Mouse (Mus musculus): ENCODE results near the gene Cyp4a14. TPM values are rescaled to one million over a fixed set of nuclear protein-coding genes. Genes with fewer than 3 reads are reported as not detected.
A peak's percentile ranks its signal among the peaks of the same experiment; 100 is the strongest.
"Not testable (repeated sequence)": the region's sequence is repeated elsewhere in the genome, so short reads cannot be mapped to it uniquely, and the experiment has no call there.

Cyp4a14 gene
- not detected in 2 replicates for polyA plus RNA-seq (2014; fragmentation: Nextera tagmentation; extraction: Ambion mirVana)

DNA sequence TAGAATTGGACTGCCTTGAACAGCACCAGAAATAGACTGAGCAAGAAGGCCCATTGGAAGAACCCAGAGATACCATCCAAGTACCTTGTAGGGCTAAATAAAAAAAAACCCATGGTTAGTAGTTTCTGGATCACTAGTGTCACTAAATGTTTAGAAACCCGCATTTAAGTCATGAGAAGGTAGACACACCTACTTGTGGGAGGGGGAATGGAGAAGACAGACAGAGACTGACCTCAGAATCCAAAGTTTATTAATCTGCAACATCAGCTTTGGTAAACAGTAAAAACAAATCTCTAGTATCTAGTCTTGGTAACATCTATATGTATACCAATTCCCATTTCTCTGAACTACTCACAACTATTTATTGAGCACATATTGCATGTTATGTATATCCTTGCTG is at the start of gene Cyp4a14:
Cyp4a14 (minus strand) TSS at position 142 of the 400 bp plus-strand sequence.
- Histone ChIP-seq H3K27ac (ENCODE audit: low read length) (no peak within 1 kb of the TSS), H3K36me3 (ENCODE audit: control insufficient read depth, insufficient read depth, low read length) (no peaks in the 10 kb centered on the region), H3K4me2 (replicated peaks; ENCODE audit: low read depth, low read length) (no peak within 1 kb of the TSS), H3K9me3 (ENCODE audit: control insufficient read depth, low read depth, low read length) (no peaks in the 10 kb centered on the region), H3K9ac (replicated peaks; ENCODE audit: low read depth, low read length) (no peak within 1 kb of the TSS), H3K4me1 (ENCODE audit: control insufficient read depth, insufficient read depth, low read length) (no peaks in the 10 kb centered on the region), H3K4me3 (ENCODE audit: low read depth, low read length) (no peak within 1 kb of the TSS), H3K27me3 (ENCODE audit: control insufficient read depth, insufficient read depth, low read length) (no peaks in the 10 kb centered on the region)
- ATAC-seq (ENCODE audit: insufficient number of reproducible peaks, insufficient read depth, low FRiP score, low read depth): no peak
- 84% methylated on average over 1 of the region's 1 CpGs for WGBS

DNA sequence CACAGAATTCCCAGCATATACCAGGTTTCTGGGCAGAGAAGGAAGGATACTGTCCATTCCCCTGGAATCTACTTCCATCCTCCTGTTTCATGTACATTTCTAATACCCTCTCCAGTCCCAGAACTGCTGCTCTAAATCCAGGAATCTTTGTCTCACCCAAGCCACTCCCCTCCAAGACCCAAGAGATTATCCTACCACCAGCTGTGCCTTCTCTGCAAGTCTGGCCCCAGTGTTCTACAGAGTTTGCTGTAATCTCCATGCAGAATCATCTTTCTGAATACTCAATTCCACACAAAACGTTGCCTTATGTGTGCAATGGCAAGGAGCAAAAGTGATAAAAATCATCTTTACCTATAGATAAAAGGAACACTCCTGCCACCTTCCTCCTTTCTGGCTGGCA is 49.2 kb upstream of the Cyp4a14 start:
- Histone ChIP-seq H3K9ac (replicated peaks; ENCODE audit: low read depth, low read length) (no peak overlapping the region), H3K27me3 (ENCODE audit: control insufficient read depth, insufficient read depth, low read length) (no peaks in the 10 kb centered on the region), H3K36me3 (ENCODE audit: control insufficient read depth, insufficient read depth, low read length) (no peaks in the 10 kb centered on the region), H3K4me1 (ENCODE audit: control insufficient read depth, insufficient read depth, low read length) (no peaks in the 10 kb centered on the region), H3K27ac (ENCODE audit: low read length) (no peak overlapping the region), H3K4me2 (replicated peaks; ENCODE audit: low read depth, low read length) (no peak overlapping the region), H3K4me3 (ENCODE audit: low read depth, low read length) (no peak overlapping the region), H3K9me3 (ENCODE audit: control insufficient read depth, low read depth, low read length) (no peaks in the 10 kb centered on the region)
- 33% methylated on average over 1 of the region's 1 CpGs for WGBS
- no peak for ATAC-seq (ENCODE audit: insufficient number of reproducible peaks, insufficient read depth, low FRiP score, low read depth)

DNA sequence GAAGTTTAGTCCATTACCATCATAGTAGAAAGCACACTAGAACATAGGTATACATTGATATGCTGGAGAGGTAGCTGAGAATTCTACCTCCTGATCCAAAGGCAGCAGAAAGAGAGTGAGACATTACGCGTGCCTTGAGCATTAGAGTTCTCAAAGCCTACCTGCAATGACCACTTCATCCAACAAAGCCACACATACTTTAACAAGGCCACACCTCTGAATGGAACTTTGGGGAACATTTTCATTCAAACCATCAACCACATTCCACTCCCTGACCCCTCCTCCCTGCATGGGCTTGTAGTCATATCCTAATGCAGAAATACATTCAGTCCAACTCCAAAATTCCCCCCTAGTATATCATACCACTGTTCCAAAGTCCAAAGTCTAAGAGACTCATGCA is 25.8 kb upstream of the Cyp4a14 start:
- Histone ChIP-seq H3K4me3 (ENCODE audit: low read depth, low read length) (no peak overlapping the region), H3K4me2 (replicated peaks; ENCODE audit: low read depth, low read length) (no peak overlapping the region), H3K9ac (replicated peaks; ENCODE audit: low read depth, low read length) (no peak overlapping the region), H3K36me3 (ENCODE audit: control insufficient read depth, insufficient read depth, low read length) (no peaks in the 10 kb centered on the region), H3K4me1 (ENCODE audit: control insufficient read depth, insufficient read depth, low read length) (no peaks in the 10 kb centered on the region), H3K27me3 (ENCODE audit: control insufficient read depth, insufficient read depth, low read length) (no peaks in the 10 kb centered on the region), H3K9me3 (ENCODE audit: control insufficient read depth, low read depth, low read length) (no peaks in the 10 kb centered on the region), H3K27ac (ENCODE audit: low read length) (no peak overlapping the region)
- WGBS: 94% methylated on average over 2 of the region's 2 CpGs
- no peak for ATAC-seq (ENCODE audit: insufficient number of reproducible peaks, insufficient read depth, low FRiP score, low read depth)

DNA sequence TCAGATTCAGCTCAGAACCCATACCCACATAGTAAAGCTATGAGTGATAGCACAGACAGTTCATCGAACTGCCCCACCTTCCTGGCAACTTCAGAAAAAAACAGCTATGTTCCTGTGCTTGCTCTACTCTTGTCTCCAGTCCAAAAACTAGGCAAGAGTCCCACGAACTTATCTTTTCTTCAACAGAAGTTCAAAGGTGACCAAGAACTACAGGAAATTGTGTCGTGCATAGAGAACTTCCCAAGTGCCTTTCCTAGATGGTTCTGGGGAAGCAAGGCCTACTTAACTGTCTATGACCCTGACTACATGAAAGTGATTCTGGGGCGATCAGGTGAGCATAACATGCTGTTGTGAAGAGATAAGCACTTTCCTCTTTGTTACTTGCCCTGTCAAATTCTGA is 23.5 kb upstream of the Cyp4a14 start:
- H3K4me2 ChIP-seq (replicated peaks; ENCODE audit: low read depth, low read length): no peak overlapping the region
- WGBS: 69% methylated on average over 4 of the region's 4 CpGs

DNA sequence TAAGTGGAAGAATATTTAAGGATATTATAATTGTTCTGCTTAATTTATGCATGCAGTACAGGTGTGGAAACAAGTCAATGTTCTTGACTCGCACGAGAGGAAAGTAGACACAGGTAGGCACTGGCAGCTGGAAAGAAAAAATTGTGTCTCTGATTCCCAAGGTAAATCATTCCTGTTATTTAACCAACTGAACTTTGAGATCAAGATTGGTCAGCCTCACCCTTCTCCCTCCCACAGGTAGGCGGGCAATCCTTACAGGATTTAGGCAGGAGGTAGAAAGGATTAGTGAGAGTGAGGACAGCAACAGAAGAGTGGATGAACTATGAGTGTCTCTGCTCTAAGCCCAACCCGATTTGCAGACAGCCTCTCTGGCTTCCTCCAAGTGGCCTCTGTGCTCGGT is 22.1 kb upstream of the Cyp4a14 start, which contains the start of gene Cyp4a10:
Cyp4a10 (plus strand) TSS at position 265 of the 400 bp plus-strand sequence.
- not testable (repeated sequence) for H3K4me2 ChIP-seq (replicated peaks; ENCODE audit: low read depth, low read length); ATAC-seq (ENCODE audit: insufficient number of reproducible peaks, insufficient read depth, low FRiP score, low read depth); H3K27ac ChIP-seq (ENCODE audit: low read length); H3K4me1 ChIP-seq (ENCODE audit: control insufficient read depth, insufficient read depth, low read length); H3K9me3 ChIP-seq (ENCODE audit: control insufficient read depth, low read depth, low read length); H3K9ac ChIP-seq (replicated peaks; ENCODE audit: low read depth, low read length); H3K27me3 ChIP-seq (ENCODE audit: control insufficient read depth, insufficient read depth, low read length); H3K4me3 ChIP-seq (ENCODE audit: low read depth, low read length); H3K36me3 ChIP-seq (ENCODE audit: control insufficient read depth, insufficient read depth, low read length)
- WGBS: 80% methylated on average over 5 of the region's 5 CpGs

More for the DNA sequence above, 23.5 kb upstream of the Cyp4a14 start:
- Histone ChIP-seq H3K9ac (replicated peaks; ENCODE audit: low read depth, low read length) (no peak overlapping the region), H3K4me1 (ENCODE audit: control insufficient read depth, insufficient read depth, low read length) (no peaks in the 10 kb centered on the region), H3K27ac (ENCODE audit: low read length) (no peak overlapping the region), H3K27me3 (ENCODE audit: control insufficient read depth, insufficient read depth, low read length) (no peaks in the 10 kb centered on the region), H3K9me3 (ENCODE audit: control insufficient read depth, low read depth, low read length) (no peaks in the 10 kb centered on the region), H3K36me3 (ENCODE audit: control insufficient read depth, insufficient read depth, low read length) (no peaks in the 10 kb centered on the region), H3K4me3 (ENCODE audit: low read depth, low read length) (no peak overlapping the region)
- no peak for ATAC-seq (ENCODE audit: insufficient number of reproducible peaks, insufficient read depth, low FRiP score, low read depth)

GRCm38 (mm10) chr4:115513964-115514363 is 18.0 kb upstream of the Cyp4a14 start:
- H3K9me3 ChIP-seq (ENCODE audit: control insufficient read depth, low read depth, low read length); H3K9ac ChIP-seq (replicated peaks; ENCODE audit: low read depth, low read length); H3K4me1 ChIP-seq (ENCODE audit: control insufficient read depth, insufficient read depth, low read length); H3K36me3 ChIP-seq (ENCODE audit: control insufficient read depth, insufficient read depth, low read length); ATAC-seq (ENCODE audit: insufficient number of reproducible peaks, insufficient read depth, low FRiP score, low read depth); H3K4me2 ChIP-seq (replicated peaks; ENCODE audit: low read depth, low read length); H3K4me3 ChIP-seq (ENCODE audit: low read depth, low read length); H3K27me3 ChIP-seq (ENCODE audit: control insufficient read depth, insufficient read depth, low read length); H3K27ac ChIP-seq (ENCODE audit: low read length): not testable (repeated sequence)

DNA sequence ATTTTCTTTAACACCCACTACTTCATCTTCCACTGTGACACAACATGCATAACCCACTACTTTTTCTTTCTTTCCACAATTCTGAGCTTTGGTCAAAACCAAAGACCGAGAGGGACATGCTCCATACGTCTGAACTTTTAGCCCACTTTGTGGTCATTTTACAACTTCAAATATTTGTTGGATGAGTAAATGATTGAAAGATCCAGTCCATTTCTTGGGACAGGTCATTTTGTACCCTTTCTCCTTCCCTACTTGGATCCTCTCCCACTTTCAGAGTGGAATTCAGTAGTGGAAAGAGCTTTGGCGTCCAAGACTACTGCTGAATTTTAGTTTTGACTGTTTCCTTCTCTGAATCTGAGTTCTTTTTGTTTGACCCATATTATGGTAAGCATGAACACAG is 1.5 kb upstream of the Cyp4a14 start:
- Histone ChIP-seq H3K4me3 (ENCODE audit: low read depth, low read length) (no peak overlapping the region), H3K36me3 (ENCODE audit: control insufficient read depth, insufficient read depth, low read length) (no peaks in the 10 kb centered on the region), H3K27ac (ENCODE audit: low read length) (no peak overlapping the region), H3K9me3 (ENCODE audit: control insufficient read depth, low read depth, low read length) (no peaks in the 10 kb centered on the region), H3K9ac (replicated peaks; ENCODE audit: low read depth, low read length) (no peak overlapping the region), H3K4me2 (replicated peaks; ENCODE audit: low read depth, low read length) (no peak overlapping the region), H3K4me1 (ENCODE audit: control insufficient read depth, insufficient read depth, low read length) (no peaks in the 10 kb centered on the region), H3K27me3 (ENCODE audit: control insufficient read depth, insufficient read depth, low read length) (no peaks in the 10 kb centered on the region)
- 69% methylated on average over 3 of the region's 3 CpGs for WGBS
- ATAC-seq (ENCODE audit: insufficient number of reproducible peaks, insufficient read depth, low FRiP score, low read depth): no peak

DNA sequence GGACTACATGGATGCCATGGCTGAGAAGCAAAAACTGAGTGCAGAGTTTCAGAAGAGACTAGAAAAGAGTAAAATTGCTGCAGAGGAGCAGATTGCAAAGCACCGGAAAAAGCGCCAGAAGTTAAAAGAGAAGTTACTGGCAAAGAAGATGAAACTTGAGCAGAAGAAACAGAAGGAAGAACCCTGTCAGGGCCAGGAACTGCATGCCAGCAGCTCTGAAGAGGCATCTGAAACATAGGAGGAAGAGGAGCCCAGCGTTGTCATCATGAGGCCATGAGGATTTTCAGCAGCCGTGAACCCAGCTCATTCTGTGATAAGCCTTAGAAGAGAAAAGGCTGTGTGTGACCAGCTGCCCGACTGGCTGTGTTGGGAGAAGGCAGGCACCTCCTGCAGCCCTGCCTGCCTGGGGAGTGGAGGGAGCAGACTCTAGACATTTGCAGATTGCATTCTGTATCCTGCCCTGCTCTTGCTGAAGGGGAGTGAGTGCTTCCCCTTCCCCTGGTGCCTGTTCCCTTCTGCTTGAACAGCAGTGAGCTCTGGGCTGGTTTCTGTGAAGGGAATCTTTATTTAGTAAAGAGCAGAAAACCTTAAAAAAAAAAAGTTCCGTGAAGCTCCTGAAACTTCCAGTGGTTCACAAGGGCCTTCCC is 14.8 kb downstream of the Cyp4a14 start:
- ATAC-seq (ENCODE audit: insufficient number of reproducible peaks, insufficient read depth, low FRiP score, low read depth): no peak
- Histone ChIP-seq H3K27me3 (ENCODE audit: control insufficient read depth, insufficient read depth, low read length) (no peaks in the 10 kb centered on the region), H3K27ac (ENCODE audit: low read length) (no peak overlapping the region), H3K4me3 (ENCODE audit: low read depth, low read length) (no peak overlapping the region), H3K36me3 (ENCODE audit: control insufficient read depth, insufficient read depth, low read length) (no peaks in the 10 kb centered on the region), H3K4me2 (replicated peaks; ENCODE audit: low read depth, low read length) (no peak overlapping the region), H3K9ac (replicated peaks; ENCODE audit: low read depth, low read length) (no peak overlapping the region), H3K4me1 (ENCODE audit: control insufficient read depth, insufficient read depth, low read length) (no peaks in the 10 kb centered on the region), H3K9me3 (ENCODE audit: control insufficient read depth, low read depth, low read length) (no peaks in the 10 kb centered on the region)
- whole genome bisulfite sequencing: 72% methylated on average over 6 of the region's 6 CpGs

GRCm38 (mm10) chr4:115476051-115476450 is 19.9 kb downstream of the Cyp4a14 start:
- not testable (repeated sequence) for H3K36me3 ChIP-seq (ENCODE audit: control insufficient read depth, insufficient read depth, low read length); H3K27ac ChIP-seq (ENCODE audit: low read length); H3K9ac ChIP-seq (replicated peaks; ENCODE audit: low read depth, low read length); H3K4me3 ChIP-seq (ENCODE audit: low read depth, low read length); H3K9me3 ChIP-seq (ENCODE audit: control insufficient read depth, low read depth, low read length); H3K4me1 ChIP-seq (ENCODE audit: control insufficient read depth, insufficient read depth, low read length); H3K27me3 ChIP-seq (ENCODE audit: control insufficient read depth, insufficient read depth, low read length); H3K4me2 ChIP-seq (replicated peaks; ENCODE audit: low read depth, low read length)
- 0 out of 2 replicates have a peak, but pooled peaks have one; percentile 33 for ATAC-seq (ENCODE audit: insufficient number of reproducible peaks, insufficient read depth, low FRiP score, low read depth)

All from stomach, embryonic 14.5 days (tissue).